In the genomic region with DNA sequence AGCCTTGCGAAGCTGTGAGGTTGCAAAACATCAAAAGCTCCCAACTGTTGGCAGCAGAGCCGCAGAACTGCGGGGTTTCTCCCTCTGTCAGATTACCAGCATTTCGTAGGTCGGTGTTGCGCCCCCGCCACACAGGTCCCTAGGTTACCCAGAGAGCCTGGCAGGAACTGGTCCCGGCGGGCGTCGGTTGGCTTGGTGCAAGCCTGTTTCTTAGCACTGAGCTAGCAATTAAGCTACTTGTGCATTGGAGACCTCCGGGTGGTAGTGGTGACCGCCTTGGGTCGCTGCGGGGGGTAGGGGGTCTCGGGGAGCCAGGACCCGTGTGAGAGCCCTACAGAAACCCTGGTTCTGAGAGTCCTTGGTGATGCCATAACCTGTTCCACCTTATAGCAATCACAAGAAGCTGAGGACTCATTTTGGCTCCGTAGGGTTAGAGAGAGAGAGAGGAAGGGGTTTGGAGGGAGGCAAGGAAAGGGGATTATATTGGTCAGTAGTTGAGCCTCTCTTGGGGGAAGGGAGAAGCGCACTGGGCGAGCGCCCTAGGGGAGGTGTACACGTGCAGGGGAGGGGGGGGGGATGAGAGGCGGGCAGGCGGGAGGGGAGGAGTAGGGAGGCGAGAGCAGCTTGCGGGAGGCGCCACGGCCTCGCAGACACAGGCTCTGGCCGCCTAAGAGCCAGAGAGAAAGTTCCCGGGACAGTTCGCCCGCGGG, we compare ENCODE assay signal across 8 mouse cellular contexts. TPM values are rescaled to one million over a fixed set of nuclear protein-coding genes. Genes with fewer than 3 reads are reported as not detected.
DNase-seq lines count a peak whose midpoint lies in the region; ATAC-seq and TF ChIP-seq lines count a peak whose summit lies in the region.

A gene (plus strand): TSS at position 653 of the 710 bp plus-strand sequence.

- no peaks in the 10 kb centered on the region for H3K36me3 ChIP-seq in forebrain, postnatal 0 days (ENCODE audit: insufficient read depth)
- H3K36me3 ChIP-seq in liver, postnatal 0 days (replicated peaks; ENCODE audit: insufficient read depth, low read length), result no peaks in the 10 kb centered on the region

- peak; percentile 3 to 10 for DNase-seq in heart, adult 18-20 months
- no peak for DNase-seq in heart, adult 11 months
- peak; percentile 11 for DNase-seq in WW6 (ENCODE audit: low read depth, low spot score)
- DNase-seq in forebrain, postnatal 0 days, result no peak
- peak; percentile 18 for DNase-seq in kidney, postnatal 10 days
- DNase-seq in liver, postnatal 0 days, result peak; percentile 17
- DNase-seq in ovary, postnatal 36 days (ENCODE audit: low spot score), result peak; percentile 35
- no peak for DNase-seq in thymus, postnatal 0 days (ENCODE audit: low spot score)

- no peak for TF ChIP-seq EP300 in liver, postnatal 0 days (IDR thresholded peaks at IDR 0.05; ENCODE audit: low read depth)

- peak within 1 kb of the TSS; percentile 100 for H3K4me2 ChIP-seq in forebrain, postnatal 0 days (ENCODE audit: low read depth)
- peak within 1 kb of the TSS; percentile 82 for H3K4me2 ChIP-seq in liver, postnatal 0 days (ENCODE audit: low read depth, low read length)

- peaks cover 10% of the 10 kb centered on the region; the same call in 1 of the 2 replicates for H3K4me1 ChIP-seq in forebrain, postnatal 0 days (ENCODE audit: insufficient read depth)
- H3K4me1 ChIP-seq in liver, postnatal 0 days (ENCODE audit: insufficient read depth), result peaks cover 9% of the 10 kb centered on the region; the same call in 1 of the 2 replicates

- H3K27me3 ChIP-seq in forebrain, postnatal 0 days (ENCODE audit: insufficient read depth, low read length), result peaks cover 8% of the 10 kb centered on the region
- H3K27me3 ChIP-seq in liver, postnatal 0 days (ENCODE audit: insufficient read depth, low read length), result peaks cover 46% of the 10 kb centered on the region

- peak within 1 kb of the TSS; percentile 40 for H3K9ac ChIP-seq in forebrain, postnatal 0 days
- H3K9ac ChIP-seq in liver, postnatal 0 days (replicated peaks), result no peak within 1 kb of the TSS; the same call in 1 of the 2 replicates

- WGBS in forebrain, postnatal 0 days, result under 1% methylated on average over 31 of the region's 34 CpGs
- 2% methylated on average over 32 of the region's 34 CpGs for WGBS in liver, postnatal 0 days (ENCODE audit: insufficient replicate concordance)

- no peaks in the 10 kb centered on the region for H3K9me3 ChIP-seq in forebrain, postnatal 0 days (ENCODE audit: low read length)
- no peaks in the 10 kb centered on the region for H3K9me3 ChIP-seq in liver, postnatal 0 days (ENCODE audit: low read length)

- ATAC-seq in forebrain, postnatal 0 days, result peak; percentile 56
- ATAC-seq in liver, postnatal 0 days, result peak; percentile 51

- H3K27ac ChIP-seq in forebrain, postnatal 0 days (ENCODE audit: low read depth, low read length), result no peak within 1 kb of the TSS
- H3K27ac ChIP-seq in liver, postnatal 0 days (ENCODE audit: low read depth), result no peak within 1 kb of the TSS

- peak within 1 kb of the TSS; percentile 53 for H3K4me3 ChIP-seq in forebrain, postnatal 0 days (ENCODE audit: low read depth, low read length)
- H3K4me3 ChIP-seq in liver, postnatal 0 days (ENCODE audit: low read depth, low read length), result peak within 1 kb of the TSS; percentile 45

- no peak for TF ChIP-seq CTCF in forebrain, postnatal 0 days (IDR thresholded peaks at IDR 0.05; ENCODE audit: low read depth)
- no peak for TF ChIP-seq CTCF in liver, postnatal 0 days (IDR thresholded peaks at IDR 0.05; ENCODE audit: low read depth)

RNA-seq across cellular contexts. Expression of the gene that starts here (rescaled TPM):
- under 1 TPM; 0.37 to 0.80 TPM for total RNA-seq in heart, adult 18-20 months (2021)
- total RNA-seq in forebrain, postnatal 0 days (2014; rRNA removed), result 3.0 and 5.6 TPM in 2 replicates
- 1.4 and 2.4 TPM in 2 replicates for polyA plus RNA-seq in forebrain, postnatal 0 days (2015; fragmentation: Nextera tagmentation; extraction: Ambion mirVana)
- 0.05 and 0.08 TPM in 2 replicates for polyA plus RNA-seq in liver, postnatal 0 days (2015; fragmentation: Nextera tagmentation; extraction: Ambion mirVana)
- polyA plus RNA-seq in thymus, postnatal 0 days (2015; fragmentation: Nextera tagmentation; extraction: Ambion mirVana), result 1.1 and 1.6 TPM in 2 replicates

Comparison
In these comparisons a context has a peak if more than half of its experiments do, and no peak if none do; other contexts are left out.
1. Peak in DNase-seq in heart, adult 18-20 months; RNA of the gene not detected or under 1 TPM.
2. Peak in DNase-seq, ATAC-seq, H3K4me3 ChIP-seq and H3K4me2 ChIP-seq in liver, postnatal 0 days; RNA of the gene not detected or under 1 TPM.
3. DNase-seq: peak in WW6 (single experiment), kidney, postnatal 10 days (single experiment) and ovary, postnatal 36 days (single experiment); none in heart, adult 11 months (single experiment), forebrain, postnatal 0 days (single experiment) and thymus, postnatal 0 days (single experiment).